Mouse (Mus musculus) adrenal gland, postnatal 14 days (tissue): ENCODE data around the gene Npb. TPM values are rescaled to one million over a fixed set of nuclear protein-coding genes. Genes with fewer than 3 reads are reported as not detected.

Experiments
- DNase-seq: peaks from one replicate; pipeline ENCODE4 v3.0.0; 2021; ENCODE audit warnings: mixed read lengths
- microRNA-seq, 2 experiments: library from miRNA; unstranded; fragments of <30 nt; microRNA quantifications; one replicate each; pipeline ENCODE4 v1.2.0; 2021
- total RNA-seq: library from RNA; stranded (reverse); gene quantifications from 2 replicates; pipeline ENCODE4 v1.2.3, GENCODE M21; 2021

Gene Npb
- total RNA-seq, 1 experiment from 2014 or later, result 1.6 TPM

- DNase-seq, result peak; percentile 4
These were observed 23.6 kb downstream of the Npb start for GRCm38 (mm10) chr11:120631726-120632448.

DNA sequence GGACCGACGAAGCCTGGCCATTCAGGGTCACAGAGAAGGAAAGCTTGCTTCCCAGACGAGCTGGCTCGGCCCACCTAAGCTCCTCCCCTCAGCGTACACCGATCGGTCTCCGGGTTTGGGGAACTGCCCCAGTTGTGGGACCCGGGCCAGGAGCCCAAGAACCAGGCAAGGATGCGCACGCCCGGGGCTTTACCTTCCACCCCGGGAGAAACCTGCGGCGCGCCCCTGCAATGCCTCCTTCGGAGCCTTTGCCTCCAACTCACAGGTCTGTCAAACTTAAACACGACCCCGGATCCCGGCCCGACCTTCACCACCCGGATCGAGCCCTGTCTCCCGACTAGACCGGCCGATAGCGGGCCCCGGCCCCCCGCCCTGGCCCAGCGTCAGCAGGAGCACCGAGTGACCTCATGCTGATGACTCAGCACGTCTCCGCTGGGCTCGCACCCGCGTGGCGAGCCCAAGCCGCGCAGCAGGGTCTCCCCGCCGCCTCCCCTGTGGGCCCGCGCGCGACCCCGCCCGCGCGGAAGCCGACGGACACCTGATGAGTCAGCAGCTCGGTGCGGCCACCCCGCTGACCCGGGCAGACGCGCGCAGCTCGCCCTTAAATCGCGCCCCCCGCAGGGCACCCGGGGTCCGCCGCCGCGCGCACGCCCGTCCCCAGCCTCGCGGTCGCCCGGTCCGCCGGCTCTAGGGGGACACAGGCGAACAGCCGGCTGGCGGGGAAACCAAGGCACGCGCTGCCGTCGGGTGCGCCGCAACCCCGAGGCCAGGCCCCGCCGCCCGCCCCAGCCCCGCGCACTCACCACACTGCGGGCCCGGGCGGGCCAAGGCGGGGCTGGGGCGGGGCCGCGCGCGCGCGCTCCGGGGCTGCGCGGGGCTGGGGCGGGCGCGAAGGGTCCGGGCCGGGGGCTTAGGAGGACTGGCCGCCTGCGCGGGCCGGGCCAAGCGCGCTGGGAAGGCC lies 24.6 kb downstream of the Npb start:
- DNase-seq, result peak; percentile 87

- DNase-seq, result peak; percentile 96
These were observed 25.5 kb downstream of the Npb start, which contains the start of gene Mafg for GRCm38 (mm10) chr11:120633520-120634343. Mafg (minus strand) TSS chr11:120633600.

DNA sequence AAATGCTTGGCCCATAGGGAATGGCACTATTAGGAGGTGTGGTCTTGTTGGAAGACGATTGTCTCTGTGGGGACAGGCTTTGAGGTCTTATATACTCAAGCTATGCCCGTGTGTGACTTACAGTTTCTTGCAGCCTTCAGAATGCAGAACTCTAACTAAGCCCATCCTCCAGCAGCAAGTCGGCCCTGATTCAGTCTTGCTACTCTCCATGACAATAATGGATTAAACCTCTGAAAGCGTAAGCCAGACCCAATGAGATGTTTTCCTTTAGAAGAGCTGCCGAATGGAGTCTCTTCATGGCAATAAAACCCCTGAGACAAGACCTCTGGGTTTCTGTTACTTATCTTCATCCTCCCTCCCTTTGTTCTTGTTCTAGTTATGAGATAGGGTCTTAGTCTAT lies 26.5 kb downstream of the Npb start:
- DNase-seq, result no peak

DNA sequence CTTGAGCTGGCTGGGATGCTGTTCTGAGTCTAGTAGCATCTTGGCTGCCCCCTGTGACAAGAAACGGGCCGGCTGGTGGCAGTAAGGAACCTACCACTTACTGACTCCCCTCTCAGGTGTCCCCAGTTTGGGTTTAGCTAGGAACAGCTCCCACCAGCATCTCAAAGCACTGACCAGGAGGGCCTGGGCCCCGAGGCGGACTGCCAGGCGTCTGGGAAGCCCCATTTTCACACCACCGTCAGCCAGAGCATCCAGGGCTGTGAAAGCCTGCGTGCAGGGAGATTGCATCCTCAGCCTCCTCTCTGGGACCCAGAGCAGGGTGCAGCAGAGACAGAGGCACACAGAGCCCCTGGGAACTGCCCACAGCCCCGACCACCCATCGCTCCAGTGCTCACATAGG lies 33.0 kb downstream of the Npb start:
- DNase-seq, result no peak

DNA sequence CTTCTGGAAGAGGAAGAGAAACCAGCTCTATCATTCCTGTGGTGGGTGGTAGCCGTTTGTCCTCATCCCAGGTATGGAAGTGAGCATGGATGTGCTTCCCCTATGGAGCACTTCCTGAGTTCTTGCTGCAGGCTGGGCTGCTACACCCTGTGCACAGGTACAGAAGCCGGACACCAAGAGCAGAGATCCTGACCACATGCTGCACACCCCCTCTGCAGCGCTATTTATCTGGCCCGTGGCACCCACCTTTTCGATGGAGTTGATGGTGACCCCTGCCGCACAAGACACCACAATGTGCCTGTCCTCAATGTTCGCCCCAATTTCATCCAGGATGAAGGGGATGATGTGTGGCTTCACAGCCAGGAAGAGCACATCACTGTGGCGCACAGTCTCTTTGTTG lies 33.6 kb downstream of the Npb start:
- DNase-seq, result no peak

- DNase-seq, result no peak
These were observed 34.8 kb downstream of the Npb start for GRCm38 (mm10) chr11:120642939-120643600.

DNA sequence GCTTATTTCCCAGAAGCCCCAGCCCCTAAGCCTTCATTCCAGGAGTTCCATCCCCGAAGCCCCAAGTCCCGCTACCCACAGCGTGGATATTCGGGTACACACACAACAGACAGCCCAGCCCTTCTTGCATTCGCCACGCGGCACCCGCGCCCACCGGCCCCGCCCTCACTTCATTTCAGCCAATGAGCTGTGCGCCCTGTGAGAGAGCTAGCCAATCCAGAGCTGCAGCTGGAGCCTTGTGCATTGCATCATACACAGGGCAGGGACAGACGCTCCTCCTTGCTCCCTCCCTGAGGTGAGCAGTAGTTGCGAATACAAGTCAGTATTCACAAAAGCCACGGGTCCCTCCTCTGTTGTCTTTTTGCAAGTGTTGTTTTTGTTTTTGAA lies 35.3 kb downstream of the Npb start, which contains the start of gene Pycr1:
Gene Pycr1 (minus strand): TSS at position 169 of the 387 bp plus-strand sequence.
- DNase-seq, result peak; percentile 95

GRCm38 (mm10) chr11:120647047-120647830 lies 39.0 kb downstream of the Npb start:
- no peak for DNase-seq

DNA sequence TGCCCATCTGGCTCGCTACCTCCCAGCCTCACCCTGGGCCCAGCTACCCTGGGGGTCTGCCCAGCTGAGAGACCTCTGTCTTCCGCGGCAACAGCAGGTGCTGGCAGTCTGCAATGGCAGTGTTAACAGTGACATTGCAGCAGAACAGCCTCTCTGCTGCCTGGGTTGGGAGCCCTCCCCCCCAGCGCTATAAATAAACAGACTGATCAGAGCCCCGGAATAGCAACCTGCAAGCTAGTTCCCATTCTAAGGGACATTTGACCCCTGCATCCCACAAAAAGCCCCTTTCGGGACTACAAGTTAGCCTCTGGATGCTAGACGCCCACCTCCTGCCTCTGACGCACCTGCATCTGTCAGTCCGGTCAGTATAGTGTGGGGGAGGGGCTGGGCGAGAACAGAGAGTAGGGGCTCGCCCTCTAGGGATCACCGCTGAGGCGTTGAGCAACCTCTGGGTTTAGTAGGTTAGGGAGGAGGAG lies 39.8 kb downstream of the Npb start, which contains the start of gene Myadml2:
Gene Myadml2 (minus strand): TSS at position 158 of the 476 bp plus-strand sequence.
- peak; percentile 44 for DNase-seq

DNA sequence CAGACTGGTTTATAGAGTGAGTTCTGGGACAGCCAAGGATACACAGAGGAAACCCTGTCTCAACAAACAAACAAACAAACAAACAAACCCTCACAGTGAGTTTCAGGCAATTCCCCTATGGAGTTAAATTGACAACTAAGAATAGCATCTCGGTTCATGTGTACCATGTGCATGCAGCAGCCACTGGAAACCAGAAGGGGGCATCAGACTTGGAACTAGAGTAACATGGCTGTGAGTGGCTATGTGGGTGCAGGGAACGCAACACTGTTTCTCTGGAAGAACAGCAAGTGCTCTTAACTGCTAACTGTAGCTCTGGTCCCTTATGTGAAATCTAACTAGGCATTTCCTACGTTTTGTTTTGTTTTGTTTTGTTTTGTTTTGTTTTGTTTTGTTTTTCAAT lies 43.6 kb downstream of the Npb start:
- no peak for DNase-seq

GRCm38 (mm10) chr11:120654741-120655140 lies 46.5 kb downstream of the Npb start:
- no peak for DNase-seq

DNA sequence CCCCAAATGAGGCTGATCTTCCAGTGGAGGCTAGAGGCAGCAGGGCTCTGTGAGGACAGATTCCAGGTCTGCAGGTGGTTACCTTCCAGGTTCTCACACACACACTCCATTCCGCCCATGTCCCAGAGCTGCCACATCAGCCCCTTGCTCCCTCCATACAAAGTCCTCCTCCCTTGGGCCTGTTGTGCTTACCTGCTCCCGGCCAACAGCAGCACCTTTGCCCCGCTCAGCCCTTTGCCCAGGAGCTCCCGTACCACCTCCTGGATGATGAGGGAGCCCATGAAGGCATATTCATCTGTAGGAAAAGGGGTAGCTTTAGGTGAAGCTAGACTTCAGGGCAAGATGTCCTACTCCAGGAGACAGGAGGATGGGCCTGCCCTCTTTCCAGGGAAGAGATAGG lies 49.0 kb downstream of the Npb start:
- no peak for DNase-seq

Small RNA genes within 50 kb of the gene (microRNA-seq; reads per million reads assigned to microRNA genes)
- gene Mir6936, result 0.38 to 0.43 reads per million in 2 experiments

Other genes starting within 250 kb of the Npb start
- 0.37 and 0.71 TPM in 2 replicates for gene Fscn2, start 246.9 kb upstream of the Npb start, total RNA-seq
- gene Faap100, start 229.7 kb upstream of the Npb start, total RNA-seq, result 18.7 and 24.6 TPM in 2 replicates
- gene Nploc4, start 170.8 kb upstream of the Npb start, total RNA-seq, result 73.8 and 82.5 TPM in 2 replicates
- 2.3 and 4.7 TPM in 2 replicates for gene Tspan10, start 165.8 kb upstream of the Npb start, total RNA-seq
- gene Pde6g, start 155.0 kb upstream of the Npb start, total RNA-seq, result 0.33 TPM in 1 of 2 replicates, not detected in the other
- gene Oxld1, start 150.4 kb upstream of the Npb start, total RNA-seq, result 53.9 and 58.6 TPM in 2 replicates
- 20.6 and 28.1 TPM in 2 replicates for gene Ccdc137, start 150.4 kb upstream of the Npb start, total RNA-seq
- gene Arl16, start 140.9 kb upstream of the Npb start, total RNA-seq, result 19.6 and 23.4 TPM in 2 replicates
- gene Mrpl12, start 123.9 kb upstream of the Npb start, total RNA-seq, result 161 TPM in 2 replicates
- 50.7 and 64.4 TPM in 2 replicates for gene Slc25a10, start 116.6 kb upstream of the Npb start, total RNA-seq
- 2.3 and 11.7 TPM in 2 replicates for gene Gcgr, start 77.8 kb upstream of the Npb start, total RNA-seq
- gene Mcrip1, start 58.8 kb upstream of the Npb start, total RNA-seq, result 52.6 and 67.9 TPM in 2 replicates
- gene Ppp1r27, start 57.3 kb upstream of the Npb start, total RNA-seq, result 0.48 TPM in 1 of 2 replicates, not detected in the other
- 449 and 479 TPM in 2 replicates for gene P4hb, start 35.2 kb upstream of the Npb start, total RNA-seq
- gene Arhgdia, start 26.9 kb upstream of the Npb start, total RNA-seq, result 268 and 310 TPM in 2 replicates
- 120 and 128 TPM in 2 replicates for gene Alyref, start 10.1 kb upstream of the Npb start, total RNA-seq
- 68.3 and 69.0 TPM in 2 replicates for gene Anapc11, start 10.1 kb upstream of the Npb start, total RNA-seq
- gene Pcyt2, start 9.5 kb downstream of the Npb start, total RNA-seq, result 148 and 187 TPM in 2 replicates
- 37.1 and 39.7 TPM in 2 replicates for gene Sirt7, start 16.8 kb downstream of the Npb start, total RNA-seq
- 51.8 and 55.3 TPM in 2 replicates for gene Mafg, start 25.1 kb downstream of the Npb start, total RNA-seq
- gene Pycr1, start 35.3 kb downstream of the Npb start, total RNA-seq, result 1.6 TPM in 2 replicates
- gene Myadml2, start 39.7 kb downstream of the Npb start, total RNA-seq, result 0.94 TPM in 1 of 2 replicates, not detected in the other
- 8.3 and 11.2 TPM in 2 replicates for gene Notum, start 52.7 kb downstream of the Npb start, total RNA-seq
- gene Aspscr1, start 64.5 kb downstream of the Npb start, total RNA-seq, result 69.4 and 71.3 TPM in 2 replicates
- 46.4 and 52.5 TPM in 2 replicates for gene Cenpx, start 105.3 kb downstream of the Npb start, total RNA-seq
- 27.2 and 31.5 TPM in 2 replicates for gene Lrrc45, start 105.4 kb downstream of the Npb start, total RNA-seq
- gene Rac3, start 113.0 kb downstream of the Npb start, total RNA-seq, result 3.2 and 5.3 TPM in 2 replicates
- gene Dcxr, start 118.8 kb downstream of the Npb start, total RNA-seq, result 31.8 and 41.9 TPM in 2 replicates
- 7.3 and 10.2 TPM in 2 replicates for gene Cbr2, start 123.6 kb downstream of the Npb start, total RNA-seq
- 20.9 and 46.6 TPM in 2 replicates for gene Hmga1b, start 154.3 kb downstream of the Npb start, total RNA-seq
- gene Rfng, start 175.7 kb downstream of the Npb start, total RNA-seq, result 18.5 and 18.6 TPM in 2 replicates
- gene Gps1, start 175.8 kb downstream of the Npb start, total RNA-seq, result 101 and 107 TPM in 2 replicates
- gene Dus1l, start 187.9 kb downstream of the Npb start, total RNA-seq, result 64.5 and 70.5 TPM in 2 replicates
- gene Fasn, start 216.1 kb downstream of the Npb start, total RNA-seq, result 94.1 and 150 TPM in 2 replicates